Mouse (Mus musculus) hematopoietic stem cell, adult 5-6 weeks (primary cell): ENCODE measurements at regions not wholly inside any gene's neighbourhood (a gene's known extent, or its start where the extent isn't known, plus 50 kb on each side); places are given as distances from the start of the nearest gene placed in this dataset.

Experiments used
- ATAC-seq, 2 experiments: fragments of 125-278 bp in 1 of 2; replicated peaks in 1 of 2; 2 replicates each; pipeline ENCODE4 v1.8.0; 2016 to 2017; ENCODE audit warnings: inconsistent platforms in 2 of 2, mild to moderate bottlenecking in 2 of 2, moderate number of reproducible peaks in 2 of 2, low read depth in 1 of 2, moderate TSS enrichment in 1 of 2; ENCODE audit not compliant: low FRiP score in 2 of 2, poor library complexity in 2 of 2, severe bottlenecking in 2 of 2, insufficient read depth in 1 of 2, low TSS enrichment in 1 of 2

GRCm38 (mm10) chr12:99039497-99040322 lies 119.3 kb downstream of the Ttc8 start:
- ATAC-seq: peak in 1 of 2 experiments; percentile 42; a peak in 2 of 4 replicates

GRCm38 (mm10) chr12:99041606-99042005 lies 121.2 kb downstream of the Ttc8 start:
- peak in 1 of 2 experiments; percentile 37; a peak in 1 of 4 replicates for ATAC-seq

- no peak for ATAC-seq
Observed at GRCm38 (mm10) chr12:99042918-99043862, 122.8 kb downstream of the Ttc8 start.

GRCm38 (mm10) chr12:99044477-99044876 lies 124.1 kb downstream of the Ttc8 start:
- no peak for ATAC-seq

- no peak for ATAC-seq
Observed at GRCm38 (mm10) chr12:99050426-99050825, 130.1 kb downstream of the Ttc8 start.

GRCm38 (mm10) chr12:99052599-99052998 lies 132.2 kb downstream of the Ttc8 start:
- no peak for ATAC-seq

GRCm38 (mm10) chr12:99057521-99057920 lies 137.1 kb downstream of the Ttc8 start:
- no peak for ATAC-seq

- no peak for ATAC-seq
Observed at GRCm38 (mm10) chr12:99058916-99059315, 138.5 kb downstream of the Ttc8 start.

- no peak for ATAC-seq
Observed at GRCm38 (mm10) chr12:99059491-99059890, 139.1 kb downstream of the Ttc8 start.

GRCm38 (mm10) chr12:99060702-99061101 lies 140.3 kb downstream of the Ttc8 start:
- no peak for ATAC-seq

- ATAC-seq: no peak
Observed at GRCm38 (mm10) chr12:99063441-99063840, 143.1 kb downstream of the Ttc8 start.

- no peak for ATAC-seq
Observed at GRCm38 (mm10) chr12:99063885-99064284, 143.5 kb downstream of the Ttc8 start.

GRCm38 (mm10) chr12:99067962-99068361 lies 147.6 kb downstream of the Ttc8 start:
- no peak for ATAC-seq

- ATAC-seq: peak in 1 of 2 experiments; percentile 36; a peak in 1 of 4 replicates
Observed at GRCm38 (mm10) chr12:99073766-99074165, 153.4 kb downstream of the Ttc8 start.

- no peak for ATAC-seq
Observed at GRCm38 (mm10) chr12:99077366-99077765, 157.0 kb downstream of the Ttc8 start.

GRCm38 (mm10) chr12:99079873-99080272 lies 159.5 kb downstream of the Ttc8 start:
- peak in 1 of 2 experiments; percentile 22; a peak in 1 of 4 replicates for ATAC-seq

- no peak for ATAC-seq
Observed at GRCm38 (mm10) chr12:99083616-99084015, 163.2 kb downstream of the Ttc8 start.

GRCm38 (mm10) chr12:99084144-99084543 lies 163.8 kb downstream of the Ttc8 start:
- ATAC-seq: peak; percentile 86 to 93
